Mouse (Mus musculus): ENCODE measurements around the gene Enpp6.
"Not testable (repeated sequence)": the region's sequence is repeated elsewhere in the genome, so short reads cannot be mapped to it uniquely, and the experiment has no call there.

Enpp6 gene

DNA sequence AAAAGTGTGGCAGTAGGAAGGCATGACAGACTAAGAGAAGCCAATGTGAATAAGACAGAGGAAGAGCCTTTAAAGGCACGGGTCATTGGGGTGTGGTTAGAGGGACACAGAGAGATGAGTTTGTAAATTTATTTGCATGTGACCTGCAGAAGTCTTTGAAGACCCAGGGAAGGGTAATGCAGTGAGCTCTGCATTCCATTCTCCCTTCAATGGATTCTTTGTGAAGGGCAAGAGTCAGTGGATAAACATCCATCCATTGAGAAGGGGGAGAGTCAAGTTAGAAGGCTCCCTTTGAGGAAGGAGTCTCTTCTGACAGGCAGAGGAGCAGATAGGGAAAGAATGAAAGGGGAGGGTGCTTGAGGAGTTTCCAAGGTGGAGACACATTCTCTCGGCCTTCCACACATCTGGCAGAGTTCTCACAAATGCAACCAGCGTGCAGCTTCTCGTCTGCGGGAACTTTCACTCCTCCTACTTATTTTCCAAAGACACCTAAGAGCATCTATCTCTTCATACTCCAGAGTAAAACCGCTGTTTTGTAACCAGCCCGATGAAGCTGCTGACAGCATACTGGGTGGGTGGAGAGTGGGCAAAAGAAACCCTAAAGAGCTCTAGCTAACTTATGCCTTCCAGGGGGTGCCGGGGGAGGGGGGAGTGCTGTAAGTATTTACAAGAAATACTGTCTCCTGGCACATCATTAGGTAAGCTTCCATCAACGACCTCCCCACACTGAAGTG, 9.4 kb downstream of the Enpp6 start:
- no peak for DNase-seq (ENCODE audit: low read depth, low spot score)

GRCm38 (mm10) chr8:47005676-47006075, 19.0 kb downstream of the Enpp6 start:
- no peak for DNase-seq (ENCODE audit: low read depth, low spot score)

DNA sequence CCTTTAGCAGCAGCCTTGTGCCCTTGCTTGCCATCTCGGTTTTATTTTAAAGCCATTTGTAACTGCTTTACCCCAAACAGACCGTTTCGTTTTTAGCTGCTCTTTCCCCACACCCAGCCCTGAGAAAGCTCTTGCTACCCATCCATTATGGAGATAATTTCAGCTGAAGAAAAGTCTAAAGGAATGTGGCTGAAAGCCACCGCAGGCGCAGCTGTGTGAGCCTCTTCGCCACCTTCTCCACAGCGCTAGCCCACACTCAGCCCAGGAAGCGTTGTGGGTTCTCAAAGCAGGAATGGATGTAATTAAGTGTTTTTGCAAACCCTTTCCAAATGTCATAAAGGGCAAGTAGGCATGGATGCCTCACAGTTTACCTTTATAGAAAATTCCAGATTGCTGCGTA, 20.1 kb downstream of the Enpp6 start:
- DNase-seq (ENCODE audit: low read depth, low spot score) = no peak

DNA sequence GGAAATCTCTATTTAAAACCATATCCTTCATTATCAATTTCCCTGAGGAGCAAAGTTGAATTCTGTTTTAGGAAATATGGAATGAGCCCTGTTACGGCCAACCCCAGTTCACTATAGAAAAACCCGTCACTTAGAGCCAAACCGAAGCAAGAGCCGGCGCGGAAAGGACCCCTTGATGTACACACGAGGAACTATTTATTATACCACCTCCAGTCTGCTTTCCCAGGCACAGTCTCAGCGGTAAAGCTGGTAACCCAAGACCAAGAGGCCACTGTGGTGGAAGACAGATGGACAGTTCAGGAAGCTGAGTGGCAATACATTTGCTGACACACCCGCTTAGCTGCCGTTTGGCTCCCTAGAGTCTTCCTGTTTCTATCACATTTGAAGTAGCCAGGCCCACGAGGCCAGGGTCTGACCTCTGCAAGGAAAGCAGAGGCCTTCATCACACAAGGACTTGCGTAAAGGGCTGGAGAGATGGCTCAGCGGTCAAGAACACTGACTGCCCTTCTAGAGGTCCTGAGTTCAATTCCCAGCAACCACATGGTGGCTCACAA, 21.6 kb downstream of the Enpp6 start:
- no peak for DNase-seq (ENCODE audit: low read depth, low spot score)

DNA sequence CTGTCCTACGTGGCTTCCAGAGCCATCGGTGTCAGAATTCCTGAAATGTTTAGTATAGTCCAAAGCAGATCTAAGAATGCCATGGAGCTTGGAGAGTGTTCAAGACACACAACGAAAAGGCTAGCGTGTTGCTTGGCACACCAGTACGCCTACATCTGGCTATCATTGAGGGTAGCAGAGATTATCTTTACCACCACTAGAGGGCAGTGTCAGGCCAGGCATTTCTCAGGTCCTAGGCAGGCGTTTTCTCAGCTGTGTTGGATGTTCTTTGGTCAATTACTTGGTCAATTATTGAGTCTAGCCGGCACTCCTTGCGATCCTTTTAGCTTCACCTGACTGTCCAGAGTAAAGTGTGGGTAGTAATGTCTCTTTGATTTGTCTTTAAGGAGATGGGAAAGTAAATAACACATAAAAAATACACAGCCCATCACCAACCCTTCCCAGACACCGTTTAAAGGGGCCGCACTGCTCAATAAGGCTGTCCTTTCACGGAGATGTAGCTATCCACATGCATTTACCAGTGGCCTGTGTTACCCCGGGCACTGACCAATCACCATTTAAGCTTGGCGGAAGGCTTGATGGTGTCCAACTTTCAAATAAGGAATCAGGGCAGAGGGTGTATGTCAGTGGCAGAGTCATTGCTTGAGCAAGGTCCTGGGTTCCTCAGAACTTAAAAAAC, 29.7 kb downstream of the Enpp6 start:
- DNase-seq (ENCODE audit: low read depth, low spot score) = peak; percentile 73

DNA sequence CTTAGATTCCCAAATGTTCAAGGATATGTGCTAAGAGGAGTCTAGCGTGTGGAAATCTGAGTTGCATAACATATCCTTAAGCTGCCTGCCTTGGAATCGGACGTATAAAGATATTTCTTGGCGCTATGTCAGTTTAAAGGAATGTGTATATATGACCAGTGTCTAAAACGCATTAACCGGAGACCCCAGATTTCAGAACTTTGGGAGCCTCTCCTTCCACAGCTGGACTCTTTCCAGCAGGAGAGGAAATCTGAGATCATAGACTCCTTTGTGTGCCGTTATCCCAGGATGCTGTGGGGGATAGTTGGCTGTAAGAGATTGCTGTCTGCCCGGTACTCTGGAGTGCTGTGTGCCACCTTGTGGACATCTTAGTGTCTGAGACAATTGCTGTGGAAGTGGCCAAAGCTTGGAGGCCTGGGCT, 34.5 kb downstream of the Enpp6 start:
- no peak for DNase-seq (ENCODE audit: low read depth, low spot score)

DNA sequence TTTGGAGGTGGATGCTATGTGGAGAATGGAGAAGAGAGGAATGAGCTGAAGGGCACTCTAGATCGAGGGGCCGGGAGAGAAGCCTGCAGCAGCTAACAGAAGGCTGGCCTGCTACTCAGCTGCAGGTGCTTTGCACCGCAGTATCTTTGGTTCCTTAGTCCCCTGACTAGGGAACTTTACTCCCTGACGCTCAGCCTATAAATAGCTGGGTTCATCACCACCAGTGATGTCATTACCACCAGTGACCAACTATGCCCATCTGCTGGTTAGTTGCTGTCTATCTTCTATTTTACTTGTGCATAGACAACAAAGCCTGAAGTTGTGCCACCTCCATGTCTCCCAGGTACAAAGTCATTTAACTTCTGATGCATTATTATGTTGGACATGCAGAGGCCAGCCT, 37.9 kb downstream of the Enpp6 start:
- DNase-seq (ENCODE audit: low read depth, low spot score) = no peak

DNA sequence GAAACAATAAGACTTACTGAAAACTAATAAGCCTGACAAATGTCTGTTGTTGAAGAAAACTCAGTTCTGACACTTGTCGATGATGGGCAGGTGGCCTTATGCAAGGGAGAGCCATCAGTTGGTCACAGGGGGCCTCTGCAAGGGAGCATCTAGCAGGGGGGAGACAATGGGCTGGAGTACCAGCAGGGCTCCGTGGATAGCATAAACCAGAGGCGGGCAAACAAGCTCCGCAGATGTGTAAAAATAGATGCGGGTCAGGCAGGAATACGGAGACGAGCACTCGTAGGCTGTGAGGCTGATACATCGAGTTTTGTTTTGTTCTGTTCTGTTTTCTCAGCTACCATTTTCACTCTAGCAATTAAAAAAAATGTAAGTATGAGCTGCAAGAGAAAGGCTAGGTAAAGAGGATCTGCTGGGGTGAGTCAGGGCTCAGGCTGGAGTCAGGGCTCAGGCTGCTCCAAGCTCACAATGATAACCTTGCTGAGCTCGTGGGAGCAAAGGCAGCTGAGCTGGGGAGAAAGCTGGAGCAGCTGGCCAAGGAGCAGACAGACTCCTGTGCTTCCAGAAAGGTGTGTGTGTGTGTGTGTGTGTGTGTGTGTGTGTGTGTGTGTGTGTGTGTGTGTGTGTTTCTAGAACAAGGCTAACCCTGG, 40.3 kb downstream of the Enpp6 start:
- DNase-seq (ENCODE audit: low read depth, low spot score) = no peak

DNA sequence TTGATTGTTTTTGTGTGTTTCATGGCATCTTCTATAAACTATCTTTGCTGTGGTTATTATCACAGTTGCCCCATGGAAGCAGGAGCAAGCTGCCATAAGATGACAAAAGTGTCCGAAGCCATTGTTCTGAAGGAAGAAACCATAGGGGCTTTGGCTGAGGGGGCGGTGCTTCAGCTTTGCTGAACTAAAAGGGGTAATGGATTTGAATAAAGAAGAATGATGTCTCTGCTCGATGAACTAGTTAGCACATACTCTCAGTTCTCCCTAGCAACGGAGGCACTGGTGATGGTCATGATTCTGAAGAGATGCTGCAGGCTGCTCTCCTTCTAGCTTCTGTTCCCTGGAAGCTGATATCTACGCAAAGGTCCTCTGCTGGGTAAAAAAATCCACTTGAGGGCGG, 41.8 kb downstream of the Enpp6 start:
- DNase-seq (ENCODE audit: low read depth, low spot score) = no peak

GRCm38 (mm10) chr8:47030321-47030720, 43.6 kb downstream of the Enpp6 start:
- no peak for DNase-seq (ENCODE audit: low read depth, low spot score)

GRCm38 (mm10) chr8:47032081-47032480, 45.4 kb downstream of the Enpp6 start:
- DNase-seq (ENCODE audit: low read depth, low spot score) = no peak

DNA sequence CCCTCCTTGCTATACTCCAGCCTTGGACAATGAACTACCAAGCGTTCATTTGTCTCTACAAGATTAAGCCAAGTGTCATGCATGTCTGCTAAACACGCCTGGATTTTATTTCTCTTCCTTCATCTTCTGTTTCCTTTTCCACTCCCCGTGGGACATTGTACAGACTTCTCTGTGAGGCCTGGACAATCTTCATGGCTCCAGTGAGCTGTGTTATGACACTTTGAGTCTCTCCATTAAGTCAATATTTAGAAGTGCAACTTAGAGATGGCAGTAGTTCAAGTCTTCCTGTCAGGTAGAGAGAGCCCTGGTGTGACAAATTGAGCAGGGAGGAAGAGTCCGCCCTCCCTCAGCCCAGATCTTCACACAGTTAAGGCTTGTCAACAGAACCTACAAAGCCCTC, 47.3 kb downstream of the Enpp6 start:
- DNase-seq (ENCODE audit: low read depth, low spot score) = no peak

- no peak for DNase-seq (ENCODE audit: low read depth, low spot score)
These were observed 49.8 kb downstream of the Enpp6 start for GRCm38 (mm10) chr8:47036501-47036900.

GRCm38 (mm10) chr8:47037405-47037804, 50.7 kb downstream of the Enpp6 start:
- no peak for DNase-seq (ENCODE audit: low read depth, low spot score)

- DNase-seq (ENCODE audit: low read depth, low spot score) = not testable (repeated sequence)
These were observed 53.5 kb downstream of the Enpp6 start for GRCm38 (mm10) chr8:47040215-47040614.

- DNase-seq (ENCODE audit: low read depth, low spot score) = no peak
These were observed 59.7 kb downstream of the Enpp6 start for GRCm38 (mm10) chr8:47046340-47046739.

DNA sequence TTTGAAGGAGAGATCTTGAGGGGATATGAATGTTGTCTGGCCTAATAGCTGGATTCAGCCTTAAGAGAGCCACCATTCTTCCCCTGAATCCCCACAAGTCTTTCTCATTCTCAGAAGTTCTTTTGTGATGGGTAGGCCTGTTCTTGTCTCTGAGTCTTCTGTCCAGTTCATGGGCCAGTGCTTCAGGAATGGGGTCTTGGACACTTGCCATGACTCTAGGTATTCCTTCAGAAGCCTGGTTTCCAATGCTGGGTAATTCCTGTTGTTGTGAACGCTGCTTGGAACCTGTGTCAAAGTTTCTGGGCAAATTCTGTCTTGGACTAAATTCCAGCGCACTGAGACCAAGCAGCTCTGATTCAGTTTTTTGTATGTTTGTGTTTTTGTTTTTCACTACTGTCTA, 60.5 kb downstream of the Enpp6 start:
- DNase-seq (ENCODE audit: low read depth, low spot score) = no peak

DNA sequence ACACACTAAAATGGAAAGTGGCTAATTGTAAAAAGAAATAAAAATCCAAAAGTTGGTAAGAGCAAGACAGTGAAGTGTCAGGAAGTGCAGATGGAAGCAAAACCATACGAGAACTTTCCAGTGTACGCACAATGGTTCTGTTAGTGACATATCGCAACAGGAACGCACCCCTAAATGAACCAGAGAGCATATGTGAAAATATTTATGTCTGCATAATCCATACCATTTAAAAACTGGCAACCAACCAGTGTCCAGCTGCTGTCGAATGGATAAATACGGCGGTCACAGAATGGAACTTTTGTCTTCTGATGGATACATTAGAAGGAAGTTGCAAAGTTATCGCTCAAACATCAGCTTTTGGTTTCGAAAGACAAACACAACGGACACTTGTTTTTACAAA, 61.9 kb downstream of the Enpp6 start:
- no peak for DNase-seq (ENCODE audit: low read depth, low spot score)

DNA sequence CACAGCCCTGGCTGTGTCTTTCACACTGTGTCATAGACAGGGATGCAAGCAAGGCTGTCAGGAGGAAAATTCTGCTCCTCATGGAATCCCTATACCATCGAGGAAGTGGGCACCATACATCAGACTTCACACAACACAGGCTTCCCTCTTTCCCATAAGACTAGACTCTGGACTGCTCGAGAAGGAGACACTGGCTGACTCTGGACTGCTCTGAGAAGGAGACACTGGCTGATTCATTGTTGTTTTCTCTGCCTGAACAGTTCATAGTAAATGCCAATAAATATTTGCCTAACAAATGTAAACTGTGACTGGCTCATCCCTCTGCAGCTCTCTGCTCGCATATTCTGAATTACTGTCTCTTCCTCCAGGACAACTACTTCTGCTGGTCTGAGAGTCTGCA, 66.0 kb downstream of the Enpp6 start:
- DNase-seq (ENCODE audit: low read depth, low spot score) = no peak

- no peak for DNase-seq (ENCODE audit: low read depth, low spot score)
These were observed 69.4 kb downstream of the Enpp6 start for GRCm38 (mm10) chr8:47056086-47056485.

GRCm38 (mm10) chr8:47058526-47058925, 71.8 kb downstream of the Enpp6 start:
- DNase-seq (ENCODE audit: low read depth, low spot score) = no peak

DNA sequence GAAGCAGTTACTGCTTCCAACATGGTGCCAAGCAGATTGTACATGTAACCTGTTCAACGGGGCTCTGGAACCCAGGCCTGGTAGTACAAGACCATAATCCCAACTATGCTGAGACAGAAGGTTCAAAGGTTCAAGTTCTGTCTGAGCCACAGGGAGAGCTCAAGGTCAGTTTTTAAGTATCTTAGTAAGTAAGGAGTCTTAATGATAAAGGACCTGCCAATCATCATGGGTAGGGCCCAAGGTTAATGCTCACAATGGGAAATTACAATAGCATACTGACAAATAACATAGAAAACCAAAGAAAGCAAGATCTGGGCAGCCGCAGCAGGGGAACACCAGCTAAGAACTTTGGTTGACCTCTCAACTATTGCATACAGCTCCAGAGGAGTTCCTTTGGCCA, 72.3 kb downstream of the Enpp6 start:
- DNase-seq (ENCODE audit: low read depth, low spot score) = no peak
